Mouse (Mus musculus) frontal cortex, postnatal 25 days (tissue): Measurements from ENCODE around the gene Myd88.

Experiments used
- DNase-seq, 2 experiments: peaks; one replicate each; pipeline ENCODE4 v3.0.0; 2022; ENCODE audit warnings: low spot score in 2 of 2

The Myd88 gene

GRCm38 (mm10) chr9:119340212-119340580, 1.0 kb downstream of the Myd88 start:
- DNase-seq: no peak

DNA sequence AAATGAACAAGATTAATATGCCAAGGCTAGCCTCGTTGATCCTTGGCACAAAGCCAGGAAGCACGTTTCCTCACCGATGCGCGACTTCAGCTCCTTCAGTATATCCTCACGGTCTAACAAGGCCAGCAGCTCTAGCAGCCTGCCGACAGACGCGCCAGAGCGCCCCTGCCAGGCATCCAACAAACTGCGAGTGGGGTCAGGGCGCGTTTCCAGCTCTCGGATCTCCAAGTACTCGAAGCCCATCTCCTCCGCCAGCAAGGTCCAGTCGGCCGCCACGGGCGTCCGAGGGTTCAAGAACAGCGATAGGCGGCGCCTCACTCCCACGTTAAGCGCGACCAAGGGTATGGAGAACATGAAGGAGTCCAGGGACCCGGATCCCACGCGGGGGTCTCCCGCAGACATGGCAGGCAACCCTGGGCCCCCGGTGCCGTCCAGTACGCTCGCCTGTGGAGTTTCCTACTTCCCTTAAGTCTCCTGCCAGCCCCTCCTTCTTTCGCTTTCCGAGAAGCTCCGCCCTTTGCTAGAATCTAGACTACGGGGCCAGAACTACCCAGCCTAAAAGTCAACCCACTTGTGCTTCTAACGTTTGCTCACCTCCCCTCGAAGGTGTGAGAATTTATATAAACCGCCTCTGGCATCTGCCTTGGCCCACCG, 1.5 kb downstream of the Myd88 start, which contains the start of gene Acaa1a:
Gene Acaa1a, plus strand, starts transcription at position 119 of the 654 bp plus-strand sequence.
- DNase-seq: peak; percentile 36 to 48

DNA sequence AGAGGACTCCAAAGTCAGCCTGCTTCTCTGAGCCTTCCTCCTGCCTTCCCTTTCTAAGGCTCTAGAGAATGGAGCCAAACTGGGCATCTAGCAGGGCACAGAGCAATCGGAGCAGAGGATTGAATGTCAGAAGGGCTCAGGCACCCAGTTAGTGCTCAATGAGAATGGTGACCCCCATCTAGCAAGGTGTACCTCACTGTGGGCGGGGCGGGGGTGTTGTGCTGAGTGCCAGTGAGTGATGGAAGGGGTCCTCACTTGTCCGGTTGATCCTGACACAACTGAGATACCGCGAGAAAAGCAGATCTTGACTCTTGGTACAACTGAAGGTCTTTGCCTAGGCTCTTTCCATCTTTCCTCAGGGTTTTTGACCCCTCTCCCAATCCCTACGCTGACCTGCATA, 2.1 kb downstream of the Myd88 start:
- no peak for DNase-seq

- no peak for DNase-seq
These were observed 2.9 kb downstream of the Myd88 start for GRCm38 (mm10) chr9:119338350-119338749.

DNA sequence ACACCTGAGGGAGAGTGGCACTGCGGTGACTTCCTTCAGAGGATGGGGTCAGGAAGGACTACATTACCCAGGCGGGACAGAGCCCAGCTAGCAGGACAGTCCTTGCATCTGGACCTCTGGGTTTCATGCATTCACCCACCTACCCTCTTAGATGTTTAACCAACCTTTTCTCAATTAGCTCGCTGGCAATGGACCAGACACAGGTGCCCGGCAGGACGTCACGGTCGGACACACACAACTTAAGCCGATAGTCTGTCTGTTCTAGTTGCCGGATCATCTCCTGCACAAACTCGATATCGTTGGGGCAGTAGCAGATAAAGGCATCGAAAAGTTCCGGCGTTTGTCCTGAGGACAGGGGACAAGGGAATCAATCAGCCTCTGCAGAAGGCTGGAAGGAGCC, 3.4 kb downstream of the Myd88 start:
- DNase-seq: no peak

- no peak for DNase-seq
These were observed 5.6 kb downstream of the Myd88 start for GRCm38 (mm10) chr9:119335571-119335970.

GRCm38 (mm10) chr9:119334834-119335233, 6.4 kb downstream of the Myd88 start:
- no peak for DNase-seq

- DNase-seq: peak in 1 of 2 experiments; percentile 22
These were observed 6.9 kb downstream of the Myd88 start for GRCm38 (mm10) chr9:119334324-119334723.

DNA sequence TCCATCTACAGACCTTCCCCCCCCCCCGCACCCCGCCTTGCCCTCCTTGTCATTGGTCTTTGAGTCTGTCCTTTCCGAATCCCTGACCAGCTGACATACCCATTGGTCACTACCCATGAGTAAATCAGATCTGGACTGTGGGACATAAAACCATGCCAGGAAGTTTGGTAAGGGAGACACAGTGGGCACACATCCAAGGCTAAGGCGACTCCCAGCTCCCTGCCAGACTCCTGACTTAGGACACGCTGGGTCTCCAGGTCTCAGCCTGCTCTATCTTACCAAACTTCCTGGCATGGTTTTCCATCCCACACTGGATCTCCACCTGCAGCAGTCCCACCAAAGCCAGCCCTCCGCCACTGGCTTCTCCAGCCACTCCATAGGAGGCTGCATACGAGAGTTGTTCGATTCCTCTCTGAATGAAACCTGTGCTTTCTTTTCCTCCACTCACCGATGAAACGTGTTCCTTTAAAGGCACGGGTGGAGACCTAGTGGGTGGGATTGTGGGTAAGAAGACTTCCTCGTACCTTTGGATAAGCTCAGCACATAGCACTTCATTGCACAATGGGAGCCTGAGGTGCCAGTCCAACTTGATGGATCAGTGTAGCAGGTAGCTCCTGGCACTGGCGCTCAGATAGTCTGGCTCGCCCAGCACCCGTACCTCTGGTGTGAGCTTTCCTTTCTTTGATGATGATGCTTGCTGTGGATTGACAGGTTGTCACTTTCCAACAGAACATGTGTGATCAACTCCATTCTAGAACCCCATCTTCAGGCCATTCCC, 10.8 kb downstream of the Myd88 start:
- DNase-seq: no peak

DNA sequence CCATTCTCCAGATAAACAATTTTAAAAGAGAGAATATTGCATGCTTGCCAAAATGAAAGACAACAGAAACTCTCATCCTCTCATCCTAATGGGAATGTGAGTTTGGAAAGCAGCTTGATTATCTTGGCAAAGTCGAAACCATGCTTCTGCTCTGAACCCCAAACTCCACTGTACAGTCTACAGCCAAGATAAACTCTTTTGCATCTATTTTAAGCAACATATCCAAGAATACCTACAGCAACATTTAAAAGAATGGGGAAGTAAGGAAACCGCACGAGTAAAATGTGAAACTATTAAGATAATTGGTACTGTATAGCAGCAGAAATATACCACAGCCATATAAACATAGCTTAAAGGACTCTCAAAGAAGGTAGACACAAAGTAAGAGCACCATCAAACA, 12.7 kb downstream of the Myd88 start:
- DNase-seq: no peak

- DNase-seq: no peak
These were observed 17.1 kb downstream of the Myd88 start for GRCm38 (mm10) chr9:119324130-119324529.

DNA sequence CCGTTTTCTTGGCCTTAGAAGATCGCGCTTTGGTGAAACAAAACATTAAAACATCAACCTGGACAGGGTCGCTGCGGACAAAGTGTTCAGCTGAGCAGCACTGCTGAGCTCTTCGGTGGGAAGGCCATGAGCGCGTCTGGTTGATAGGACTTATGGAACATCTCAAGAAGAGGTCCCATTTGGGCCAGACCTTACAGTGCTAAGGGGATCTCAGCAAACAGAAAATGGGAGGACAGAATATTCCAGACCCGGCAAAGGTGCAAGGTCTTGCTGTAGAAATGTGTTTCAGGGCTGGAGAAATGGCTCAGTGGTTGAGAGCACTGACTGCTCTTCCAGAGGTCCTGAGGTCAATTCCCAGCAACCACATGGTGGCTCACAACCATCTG, 18.0 kb downstream of the Myd88 start:
- DNase-seq: no peak

DNA sequence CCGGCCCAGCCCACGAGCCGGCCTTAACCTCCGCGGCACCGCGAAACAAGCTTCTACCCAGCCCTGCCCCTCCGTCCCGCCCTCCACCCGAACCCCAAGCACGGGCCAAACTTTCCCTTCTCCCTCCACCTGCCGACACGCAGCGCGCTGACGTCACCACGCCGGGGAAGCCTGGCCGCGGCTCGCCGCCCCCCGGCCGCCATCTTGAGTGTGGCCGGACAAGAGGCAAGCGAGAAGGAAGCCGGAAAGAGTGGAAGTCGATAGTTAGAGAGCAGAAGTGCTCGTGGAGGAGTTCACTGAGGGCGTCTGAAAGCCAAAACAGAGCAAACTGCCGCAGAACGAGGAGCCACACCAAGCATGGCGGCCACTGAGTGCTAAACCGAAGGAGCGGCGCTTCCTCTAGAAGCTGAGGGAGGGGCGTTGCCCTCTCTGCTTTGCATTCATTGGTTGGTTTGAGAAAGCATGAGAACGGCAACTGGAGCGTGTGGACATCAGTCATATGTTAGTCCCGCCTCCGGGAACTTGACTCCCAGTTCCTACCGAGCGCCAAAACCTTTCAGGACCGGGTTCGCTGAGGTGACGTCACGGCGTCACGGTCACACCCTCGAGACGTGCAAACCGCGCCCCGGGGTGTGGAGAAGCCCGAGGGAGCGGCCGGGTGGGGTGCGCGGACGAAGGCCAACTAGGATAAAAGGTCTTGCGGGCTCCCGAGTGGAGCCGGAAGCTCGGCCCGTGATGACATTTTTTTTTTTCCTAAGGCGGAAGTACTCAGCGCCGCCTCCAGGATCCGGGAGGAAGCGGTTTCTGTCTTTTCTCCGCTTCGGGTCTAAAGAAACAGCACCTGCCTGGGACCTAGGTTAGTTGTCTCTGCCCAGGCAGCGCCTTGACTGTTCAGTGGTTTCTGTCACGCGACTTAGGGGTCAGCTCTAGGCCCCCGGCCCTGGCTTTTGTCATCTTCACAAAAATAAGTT, 18.6 kb downstream of the Myd88 start, which contains the start of gene Oxsr1:
Gene Oxsr1, minus strand, starts transcription at position 139 of the 971 bp plus-strand sequence.
- DNase-seq: peak; percentile 98

DNA sequence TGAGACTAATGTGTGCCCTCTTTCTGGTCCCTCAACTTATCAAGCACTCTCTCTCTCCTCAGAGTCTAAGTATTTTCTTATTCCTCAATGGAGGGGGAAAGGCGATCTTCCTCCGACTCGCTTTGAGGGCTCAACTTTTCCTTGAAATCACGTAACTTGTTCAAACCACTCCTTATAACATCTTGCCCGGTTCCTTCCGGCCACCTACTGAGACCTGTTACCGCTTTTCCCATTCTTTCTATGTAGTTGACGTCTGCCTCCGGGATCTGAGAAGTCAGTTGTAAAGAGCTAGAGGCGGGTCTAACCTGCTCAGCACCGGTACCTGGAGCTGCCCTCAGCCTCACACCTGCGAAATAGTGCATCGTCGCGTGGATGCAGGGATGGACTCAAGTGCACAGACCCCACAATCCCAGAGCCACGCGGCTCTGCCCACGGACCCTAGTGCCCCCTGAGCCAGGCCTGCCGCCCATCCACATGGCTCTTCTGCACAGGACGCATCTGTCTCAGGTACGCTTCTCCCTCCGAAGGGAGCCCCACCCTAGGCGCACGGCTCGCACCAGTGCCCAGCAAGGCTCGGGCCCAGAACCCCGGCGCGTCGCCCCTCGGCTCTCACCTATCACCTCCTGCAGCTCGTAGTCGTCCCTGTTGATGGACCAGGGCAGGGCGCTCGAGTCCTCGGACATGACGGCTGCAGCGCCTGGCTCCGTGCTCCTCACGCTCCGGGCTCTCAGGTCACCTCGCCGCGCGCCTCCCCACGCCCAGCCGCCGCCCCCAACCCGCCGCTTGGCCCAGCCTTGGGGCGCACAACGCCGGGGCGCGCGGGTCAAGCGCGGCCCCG, 19.6 kb downstream of the Myd88 start:
- DNase-seq: peak in 1 of 2 experiments; percentile 25

DNA sequence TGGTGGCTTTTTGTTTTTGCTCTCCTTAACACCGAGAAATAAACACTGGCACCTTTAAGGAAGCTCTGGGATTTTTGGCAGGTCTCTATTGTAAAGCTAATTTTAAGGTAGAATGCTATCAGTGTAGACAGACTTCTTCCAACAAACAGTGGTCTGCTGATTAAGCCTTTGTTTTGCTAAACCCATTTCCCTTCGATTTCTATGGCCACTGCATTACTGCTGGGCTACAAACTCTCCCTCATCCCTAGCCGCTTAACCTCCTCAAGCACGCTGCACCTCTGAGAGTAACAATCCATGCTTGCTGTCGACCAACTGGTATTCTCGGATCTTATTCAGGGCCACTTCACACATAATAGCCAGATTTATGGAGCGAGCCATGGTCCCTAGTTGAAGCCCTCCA, 20.3 kb downstream of the Myd88 start:
- DNase-seq: no peak

GRCm38 (mm10) chr9:119320446-119320845, 20.8 kb downstream of the Myd88 start:
- DNase-seq: no peak

GRCm38 (mm10) chr9:119318891-119319290, 22.3 kb downstream of the Myd88 start:
- no peak for DNase-seq

GRCm38 (mm10) chr9:119313096-119313495, 28.1 kb downstream of the Myd88 start:
- no peak for DNase-seq

DNA sequence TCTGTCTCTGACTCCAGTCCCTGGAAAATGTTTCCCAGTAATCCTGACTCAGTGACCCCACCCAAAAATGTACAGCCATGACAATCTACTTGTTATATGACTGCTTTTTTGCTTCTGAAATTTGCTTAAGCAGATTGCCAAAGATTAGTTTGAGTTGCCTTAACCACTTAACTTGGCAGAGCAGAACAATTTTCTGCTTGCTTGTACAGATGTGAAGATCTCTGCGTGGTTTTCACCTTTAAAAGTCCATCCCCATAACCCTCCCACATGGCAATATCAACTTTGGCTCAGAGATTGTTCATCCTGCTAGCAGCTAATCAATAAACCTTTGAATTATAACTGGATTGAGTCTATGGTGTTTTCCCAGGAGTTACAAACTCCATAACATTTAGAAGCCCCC, 32.1 kb downstream of the Myd88 start:
- no peak for DNase-seq

- no peak for DNase-seq
These were observed 35.3 kb downstream of the Myd88 start for GRCm38 (mm10) chr9:119305863-119306262.

- no peak for DNase-seq
These were observed 42.6 kb downstream of the Myd88 start for GRCm38 (mm10) chr9:119298563-119298962.
